Mouse (Mus musculus): ENCODE data around the gene Dcdc2b. TPM values are rescaled to one million over a fixed set of nuclear protein-coding genes. Genes with fewer than 3 reads are reported as not detected.

Dcdc2b gene
- total RNA-seq, 2 experiments from 2014 or later: 3.0 to 3.2 TPM

Other genes with a start within 250 kb of the Dcdc2b start
- 1 to 10 TPM; 7.6 to 8.5 TPM for gene Zbtb8a, start 236.1 kb downstream of the Dcdc2b start, total RNA-seq (2021)
- 1 to 10 TPM; 4.6 to 4.7 TPM for gene Zbtb8b, start 173.4 kb downstream of the Dcdc2b start, total RNA-seq (2021)
- gene Bsdc1, start 152.7 kb downstream of the Dcdc2b start, total RNA-seq (2021): 10 to 100 TPM; 40.8 to 46.6 TPM
- 1 to 10 TPM in 1 of 2 experiments, under 1 TPM in 1; 0.36 to 1.1 TPM for gene Tssk3, start 123.2 kb downstream of the Dcdc2b start, total RNA-seq (2021)
- gene Fam229a, start 123.1 kb downstream of the Dcdc2b start, total RNA-seq (2021): 1 to 10 TPM in 1 of 2 experiments, not detected in 1; 1.8 TPM
- 100 to 1,000 TPM; 884 to 935 TPM for gene Marcksl1, start 100.7 kb downstream of the Dcdc2b start, total RNA-seq (2021)
- gene Hdac1, start 71.5 kb downstream of the Dcdc2b start, total RNA-seq (2021): 10 to 100 TPM; 29.4 to 33.0 TPM
- gene Lck, start 40.6 kb downstream of the Dcdc2b start, total RNA-seq (2021): 10 to 100 TPM in 1 of 2 experiments, 1 to 10 TPM in 1; 9.5 to 10.8 TPM
- gene Fam167b, start 35.7 kb downstream of the Dcdc2b start, total RNA-seq (2021): under 1 TPM in 1 of 2 experiments, not detected in 1; 0.67 TPM
- gene Eif3i, start 13.6 kb downstream of the Dcdc2b start, total RNA-seq (2021): 100 to 1,000 TPM; 141 to 151 TPM
- gene Tmem234, start 13.6 kb downstream of the Dcdc2b start, total RNA-seq (2021): 100 to 1,000 TPM; 110 TPM
- gene Iqcc, start 4.8 kb upstream of the Dcdc2b start, total RNA-seq (2021): 10 to 100 TPM; 29.3 to 31.5 TPM
- gene Ccdc28b, start 9.7 kb upstream of the Dcdc2b start, total RNA-seq (2021): 100 to 1,000 TPM; 123 to 130 TPM
- gene Txlna, start 26.8 kb upstream of the Dcdc2b start, total RNA-seq (2021): 10 to 100 TPM; 33.7 to 39.4 TPM
- 10 to 100 TPM; 91.3 to 91.4 TPM for gene Kpna6, start 58.5 kb upstream of the Dcdc2b start, total RNA-seq (2021)
- gene Tmem39b, start 82.6 kb upstream of the Dcdc2b start, total RNA-seq (2021): 10 to 100 TPM; 13.3 to 16.3 TPM
- gene Khdrbs1, start 128.0 kb upstream of the Dcdc2b start, total RNA-seq (2021): 100 to 1,000 TPM; 105 to 108 TPM
- gene Ptp4a2, start 197.0 kb upstream of the Dcdc2b start, total RNA-seq (2021): 100 to 1,000 TPM; 123 to 131 TPM